Mouse (Mus musculus): ENCODE measurements at regions not wholly inside any gene's neighbourhood (a gene's known extent, or its start where the extent isn't known, plus 50 kb on each side); places are given as distances from the start of the nearest gene placed in this dataset.

- no peak for DNase-seq (ENCODE audit: low spot score in 2 of 2)
Observed at GRCm38 (mm10) chr4:95383216-95383892, 174.0 kb upstream of the Fggy start.

GRCm38 (mm10) chr4:95385552-95385951 is 171.8 kb upstream of the Fggy start:
- no peak for DNase-seq (ENCODE audit: low spot score in 2 of 2)

- DNase-seq (ENCODE audit: low spot score in 2 of 2): no peak
Observed at GRCm38 (mm10) chr4:95386021-95386420, 171.3 kb upstream of the Fggy start.

- no peak for DNase-seq (ENCODE audit: low spot score in 2 of 2)
Observed at GRCm38 (mm10) chr4:95388556-95388955, 168.8 kb upstream of the Fggy start.

- peak in 1 of 2 experiments; percentile 24 for DNase-seq (ENCODE audit: low spot score in 2 of 2)
Observed at GRCm38 (mm10) chr4:95389647-95390046, 167.7 kb upstream of the Fggy start.

GRCm38 (mm10) chr4:95390549-95390948 is 166.8 kb upstream of the Fggy start:
- DNase-seq (ENCODE audit: low spot score in 2 of 2): no peak

- DNase-seq (ENCODE audit: low spot score in 2 of 2): no peak
Observed at GRCm38 (mm10) chr4:95395746-95396145, 161.6 kb upstream of the Fggy start.

- no peak for DNase-seq (ENCODE audit: low spot score in 2 of 2)
Observed at GRCm38 (mm10) chr4:95398301-95398700, 159.0 kb upstream of the Fggy start.

GRCm38 (mm10) chr4:95402273-95402672 is 155.0 kb upstream of the Fggy start:
- DNase-seq (ENCODE audit: low spot score in 2 of 2): peak in 1 of 2 experiments; percentile 18

GRCm38 (mm10) chr4:95417075-95417474 is 140.2 kb upstream of the Fggy start:
- DNase-seq (ENCODE audit: low spot score in 2 of 2): no peak

- no peak for DNase-seq (ENCODE audit: low spot score in 2 of 2)
Observed at GRCm38 (mm10) chr4:95426563-95426962, 130.7 kb upstream of the Fggy start.

- no peak for DNase-seq (ENCODE audit: low spot score in 2 of 2)
Observed at GRCm38 (mm10) chr4:95434543-95434942, 122.8 kb upstream of the Fggy start.

GRCm38 (mm10) chr4:95435080-95435479 is 122.2 kb upstream of the Fggy start:
- no peak for DNase-seq (ENCODE audit: low spot score in 2 of 2)

- no peak for DNase-seq (ENCODE audit: low spot score in 2 of 2)
Observed at GRCm38 (mm10) chr4:95439834-95440233, 117.5 kb upstream of the Fggy start.

- no peak for DNase-seq (ENCODE audit: low spot score in 2 of 2)
Observed at GRCm38 (mm10) chr4:95443854-95444811, 113.2 kb upstream of the Fggy start.

- no peak for DNase-seq (ENCODE audit: low spot score in 2 of 2)
Observed at GRCm38 (mm10) chr4:95450286-95450685, 107.0 kb upstream of the Fggy start.

GRCm38 (mm10) chr4:95451831-95452230 is 105.5 kb upstream of the Fggy start:
- DNase-seq (ENCODE audit: low spot score in 2 of 2): no peak

GRCm38 (mm10) chr4:95456318-95456717 is 101.0 kb upstream of the Fggy start:
- DNase-seq (ENCODE audit: low spot score in 2 of 2): no peak

- DNase-seq (ENCODE audit: low spot score in 2 of 2): no peak
Observed at GRCm38 (mm10) chr4:95456943-95457342, 100.4 kb upstream of the Fggy start.

- DNase-seq (ENCODE audit: low spot score in 2 of 2): no peak
Observed at GRCm38 (mm10) chr4:95462476-95462875, 94.8 kb upstream of the Fggy start.

- peak in 1 of 2 experiments; percentile 46 for DNase-seq (ENCODE audit: low spot score in 2 of 2)
Observed at GRCm38 (mm10) chr4:95463082-95463825, 94.1 kb upstream of the Fggy start.

- DNase-seq (ENCODE audit: low spot score in 2 of 2): no peak
Observed at GRCm38 (mm10) chr4:95466647-95467046, 90.7 kb upstream of the Fggy start.

All from gastrocnemius, postnatal 4 days (tissue).